Mouse (Mus musculus) forebrain, embryonic 14.5 days (tissue): ENCODE measurements at regions not wholly inside any gene's neighbourhood (a gene's known extent, or its start where the extent isn't known, plus 50 kb on each side); places are given as distances from the start of the nearest gene placed in this dataset.

Experiments used
- ATAC-seq: fragments of 200-750 bp; cut with Nextera tagmentation; 2 replicates; pipeline ENCODE4 v1.8.0; 2017; ENCODE audit warnings: mild to moderate bottlenecking, moderate library complexity
- DNase-seq: peaks from one replicate; pipeline ENCODE4 v3.0.0-alpha.2; 2015; ENCODE audit warnings: low spot score
- H3K27ac ChIP-seq: fragments of 300-500 bp; sonication (generic); 2 replicates; pipeline ENCODE4 v1.5.1; 2014; ENCODE audit warnings: low read depth, mild to moderate bottlenecking, control low read depth, low read length, moderate library complexity
- H3K27me3 ChIP-seq: fragments of 300-500 bp; sonication (generic); replicated peaks from 2 replicates; pipeline ENCODE4 v1.6.1; 2014; ENCODE audit warnings: low read length, control low read depth, mixed read lengths; ENCODE audit not compliant: control insufficient read depth, insufficient read depth
- H3K36me3 ChIP-seq: fragments of 300-500 bp; sonication (generic); 2 replicates; pipeline ENCODE4 v1.6.1; 2014; ENCODE audit warnings: low read length, control low read depth; ENCODE audit not compliant: control insufficient read depth, insufficient read depth
- H3K4me1 ChIP-seq: fragments of 300-500 bp; sonication (generic); 2 replicates; pipeline ENCODE4 v1.6.1; 2014; ENCODE audit warnings: antibody characterized with exemption, low read length, control low read depth; ENCODE audit not compliant: control insufficient read depth, insufficient read depth
- H3K4me2 ChIP-seq: fragments of 300-500 bp; sonication (generic); 2 replicates; pipeline ENCODE4 v1.6.1; 2014; ENCODE audit warnings: mild to moderate bottlenecking, control low read depth, low read length
- H3K4me3 ChIP-seq: fragments of 300-500 bp; sonication (generic); 2 replicates; pipeline ENCODE4 v1.5.1; 2014; ENCODE audit warnings: low read depth, low read length, control low read depth
- H3K9ac ChIP-seq: fragments of 300-500 bp; sonication (generic); 2 replicates; pipeline ENCODE4 v1.6.1; 2014; ENCODE audit warnings: mild to moderate bottlenecking, low read length, control low read depth, moderate library complexity
- H3K9me3 ChIP-seq: fragments of 300-500 bp; sonication (generic); replicated peaks from 2 replicates; pipeline ENCODE4 v1.6.1; 2016; ENCODE audit warnings: low read length, control low read depth, mixed read lengths; ENCODE audit not compliant: control insufficient read depth
- WGBS: fragments of 180-500 bp; shearing (Covaris S2); extraction: QIAGEN DNeasy Blood & Tissue Kit; methylation state at CpG from one replicate; pipeline ENCODE4 v1.1.7; 2014; 5-methylcytosine and 5-hydroxymethylcytosine counted together

DNA sequence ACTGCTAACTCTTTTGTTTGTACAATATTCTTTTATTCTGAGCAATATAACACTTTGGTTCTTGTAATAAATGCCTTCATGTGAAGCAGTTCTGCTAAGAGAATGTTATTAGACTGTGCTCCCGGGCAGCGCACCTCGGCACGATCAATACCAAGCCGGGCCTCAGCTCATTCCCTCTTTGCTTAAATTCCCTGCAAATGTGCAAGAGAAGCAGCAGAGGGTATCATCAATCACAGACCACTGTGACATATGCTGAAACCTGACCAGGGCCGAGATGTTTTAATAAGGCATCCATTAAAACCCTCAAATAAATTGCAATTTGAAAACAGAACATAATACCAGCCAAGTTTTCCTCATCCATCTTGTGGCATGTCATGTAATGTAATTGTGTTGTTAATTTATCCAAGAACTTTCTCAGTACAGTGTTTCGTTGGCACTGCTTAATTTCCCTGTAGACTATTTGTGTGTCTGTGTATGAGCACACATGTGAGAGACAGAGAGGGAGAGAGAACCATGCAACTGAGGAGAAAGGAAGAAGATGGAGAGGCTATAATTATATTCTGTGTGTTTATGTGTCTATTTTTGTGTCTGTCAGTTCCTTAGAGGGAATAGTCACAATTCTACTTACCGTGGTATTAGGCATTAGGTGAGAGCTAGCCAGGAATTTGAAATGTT, 412.9 kb upstream of the Dph6 start:
- Histone ChIP-seq H3K4me2 (no peak overlapping the region), H3K9me3 (no peaks in the 10 kb centered on the region), H3K27me3 (no peaks in the 10 kb centered on the region), H3K9ac (no peak overlapping the region), H3K27ac (no peak overlapping the region), H3K4me1 (no peaks in the 10 kb centered on the region), H3K4me3 (no peak overlapping the region), H3K36me3 (no peaks in the 10 kb centered on the region)
- WGBS, result 66% methylated on average over 8 of the region's 8 CpGs
- DNase-seq, result no peak
- no peak for ATAC-seq

DNA sequence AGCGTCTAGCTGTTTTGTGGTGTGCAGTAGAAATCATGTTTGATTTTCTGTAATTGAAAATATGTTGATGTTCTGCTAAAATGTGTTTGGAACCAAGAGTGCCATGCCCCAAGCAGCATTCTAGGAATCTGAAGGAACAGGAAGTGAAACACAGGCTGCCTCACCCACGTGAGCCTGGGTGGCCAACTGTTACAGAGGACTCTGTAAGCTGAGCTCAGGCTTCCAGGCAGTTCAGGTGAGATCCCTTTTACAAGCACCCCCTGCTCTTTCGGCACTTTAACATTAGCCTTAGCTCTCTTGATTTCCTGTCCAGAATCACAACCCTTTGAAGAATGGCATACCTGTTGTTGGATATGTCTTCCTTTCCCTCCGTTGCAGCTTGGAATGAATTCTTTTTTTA, 414.9 kb upstream of the Dph6 start:
- no peak overlapping the region for H3K4me3 ChIP-seq
- no peaks in the 10 kb centered on the region for H3K36me3 ChIP-seq
- no peaks in the 10 kb centered on the region for H3K4me1 ChIP-seq
- H3K27ac ChIP-seq, result no peak overlapping the region
- no peaks in the 10 kb centered on the region for H3K9me3 ChIP-seq
- WGBS, result 82% methylated on average over 4 of the region's 4 CpGs
- no peak for DNase-seq
- H3K27me3 ChIP-seq, result no peaks in the 10 kb centered on the region
- no peak overlapping the region for H3K4me2 ChIP-seq
- no peak overlapping the region for H3K9ac ChIP-seq
- no peak for ATAC-seq

GRCm38 (mm10) chr2:115070123-115070522, 415.4 kb upstream of the Dph6 start:
- ATAC-seq, result peak; percentile 60
- 55% methylated on average over 6 of the region's 6 CpGs for WGBS

GRCm38 (mm10) chr2:115070666-115071065, 415.9 kb upstream of the Dph6 start:
- Histone ChIP-seq H3K27me3 (no peaks in the 10 kb centered on the region), H3K4me3 (no peak overlapping the region), H3K9ac (no peak overlapping the region), H3K9me3 (no peaks in the 10 kb centered on the region), H3K4me2 (no peak overlapping the region), H3K27ac (no peak overlapping the region), H3K36me3 (no peaks in the 10 kb centered on the region), H3K4me1 (no peaks in the 10 kb centered on the region)
- WGBS, result 81% methylated on average over 3 of the region's 3 CpGs
- no peak for ATAC-seq
- DNase-seq, result no peak

More at GRCm38 (mm10) chr2:115070123-115070522, 415.4 kb upstream of the Dph6 start:
- DNase-seq, result peak; percentile 15
- Histone ChIP-seq H3K27me3 (no peaks in the 10 kb centered on the region), H3K9me3 (no peaks in the 10 kb centered on the region), H3K9ac (no peak overlapping the region), H3K4me2 (no peak overlapping the region), H3K4me1 (no peaks in the 10 kb centered on the region), H3K36me3 (no peaks in the 10 kb centered on the region), H3K4me3 (no peak overlapping the region), H3K27ac (no peak overlapping the region)

GRCm38 (mm10) chr2:115081563-115082291, 427.0 kb upstream of the Dph6 start:
- Histone ChIP-seq H3K27me3 (no peaks in the 10 kb centered on the region), H3K4me3 (no peak overlapping the region), H3K36me3 (no peaks in the 10 kb centered on the region), H3K4me2 (no peak overlapping the region), H3K27ac (no peak overlapping the region), H3K9ac (no peak overlapping the region), H3K4me1 (no peaks in the 10 kb centered on the region), H3K9me3 (no peaks in the 10 kb centered on the region)
- WGBS, result 91% methylated on average over 11 of the region's 11 CpGs
- no peak for DNase-seq
- ATAC-seq, result no peak

DNA sequence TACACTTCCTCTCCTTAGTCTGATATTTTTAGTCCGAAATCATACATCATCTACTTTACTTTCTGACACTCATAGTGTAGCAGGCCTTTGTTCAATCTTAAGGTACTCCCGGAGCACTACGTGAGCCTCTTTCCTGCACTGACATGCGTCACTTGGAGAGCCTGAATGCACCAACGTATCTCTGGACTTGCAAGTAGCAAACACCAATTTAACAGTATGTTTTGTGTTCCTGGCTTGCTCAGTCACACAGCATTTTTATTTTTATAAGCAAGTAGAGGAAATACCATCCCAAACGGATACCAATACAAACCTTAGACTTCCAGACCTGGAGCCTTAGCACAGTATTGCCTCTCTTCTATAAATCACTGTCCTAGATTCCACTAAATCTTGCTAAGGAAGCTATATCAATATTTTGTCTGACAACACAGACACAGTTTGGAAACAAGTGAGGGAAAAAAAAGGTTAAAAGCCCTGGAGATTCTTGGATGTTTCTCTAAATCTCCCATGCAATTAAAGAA, 427.6 kb upstream of the Dph6 start:
- no peak for DNase-seq
- H3K9me3 ChIP-seq, result no peaks in the 10 kb centered on the region

GRCm38 (mm10) chr2:115088421-115089120, 433.8 kb upstream of the Dph6 start:
- ATAC-seq, result no peak

More for the DNA sequence above, 427.6 kb upstream of the Dph6 start:
- Histone ChIP-seq H3K4me2 (no peak overlapping the region), H3K36me3 (no peaks in the 10 kb centered on the region), H3K4me1 (no peaks in the 10 kb centered on the region), H3K4me3 (no peak overlapping the region), H3K9ac (no peak overlapping the region), H3K27ac (no peak overlapping the region), H3K27me3 (no peaks in the 10 kb centered on the region)
- 78% methylated on average over 6 of the region's 6 CpGs for WGBS
- no peak for ATAC-seq

DNA sequence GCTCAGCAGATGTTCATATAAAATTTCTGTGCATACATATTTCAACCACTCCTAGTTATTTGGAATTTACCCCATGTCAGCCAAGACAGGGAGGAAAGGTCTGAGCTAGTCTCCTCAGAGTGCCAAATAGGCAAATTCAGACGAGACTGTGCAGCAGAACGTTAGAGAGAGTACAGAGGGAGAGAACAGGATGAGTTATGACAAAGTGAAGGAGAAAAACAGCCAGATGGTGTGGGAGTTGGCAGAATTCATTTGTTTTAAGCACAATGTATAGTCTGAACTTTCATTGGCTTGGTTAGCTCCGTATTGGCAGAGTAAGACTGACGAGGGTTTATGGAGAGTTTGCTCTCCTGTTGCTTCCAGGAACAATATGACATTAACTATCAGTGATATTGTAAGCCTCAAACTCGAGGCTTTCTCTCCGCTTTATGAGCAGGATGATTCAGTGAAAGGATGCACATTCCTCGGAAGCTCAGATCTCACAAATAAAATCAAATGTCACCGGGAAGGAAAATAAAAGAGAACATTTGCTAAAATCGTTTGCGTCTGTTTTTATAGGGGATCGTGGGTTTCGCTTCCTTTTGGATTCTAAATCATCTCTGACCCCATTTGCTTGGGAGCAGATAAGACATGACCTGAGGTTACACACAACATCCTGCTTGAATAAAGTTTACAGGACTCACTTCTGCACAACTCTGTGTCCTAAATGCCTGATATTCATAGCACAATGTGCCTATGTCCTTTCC, 435.8 kb upstream of the Dph6 start:
- Histone ChIP-seq H3K4me1 (no peaks in the 10 kb centered on the region; the same call in 1 of the 2 replicates), H3K9ac (no peak overlapping the region), H3K27me3 (no peaks in the 10 kb centered on the region), H3K27ac (no peak overlapping the region), H3K36me3 (no peaks in the 10 kb centered on the region), H3K9me3 (no peaks in the 10 kb centered on the region), H3K4me3 (no peak overlapping the region), H3K4me2 (no peak overlapping the region)
- DNase-seq, result peak; percentile 28
- 74% methylated on average over 12 of the region's 12 CpGs for WGBS
- ATAC-seq, result no peak

More at GRCm38 (mm10) chr2:115088421-115089120, 433.8 kb upstream of the Dph6 start:
- Histone ChIP-seq H3K27me3 (no peaks in the 10 kb centered on the region), H3K4me2 (no peak overlapping the region), H3K4me3 (no peak overlapping the region), H3K36me3 (no peaks in the 10 kb centered on the region), H3K4me1 (no peaks in the 10 kb centered on the region), H3K27ac (no peak overlapping the region), H3K9ac (no peak overlapping the region), H3K9me3 (no peaks in the 10 kb centered on the region)
- 88% methylated on average over 4 of the region's 4 CpGs for WGBS
- DNase-seq, result no peak
